ENCODE assay signal across 11 mouse cellular contexts in the genomic region with DNA sequence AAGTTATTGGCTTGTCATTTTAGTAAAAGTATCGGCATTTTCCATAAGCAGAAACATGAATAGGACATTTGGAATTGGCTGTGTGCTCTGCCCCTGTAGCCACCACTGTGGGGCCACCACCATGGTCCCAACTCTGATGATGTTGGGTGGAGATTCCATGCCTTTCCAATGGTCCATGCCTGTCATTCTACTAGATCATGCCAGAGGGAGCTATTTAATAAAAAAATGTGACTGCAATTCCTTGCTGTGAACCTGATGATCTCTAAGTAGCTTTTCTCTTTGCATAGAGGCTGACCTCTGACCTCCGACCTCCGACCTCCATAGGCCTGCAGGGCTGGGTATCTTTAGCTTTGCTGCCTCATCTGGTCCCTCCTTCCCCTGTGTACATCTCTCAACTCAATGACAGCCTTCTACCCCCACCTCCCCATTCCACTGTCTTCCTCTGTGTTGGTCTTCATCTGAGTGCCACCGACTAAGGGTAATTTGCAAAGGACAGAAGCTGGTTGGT. TPM values are rescaled to one million over a fixed set of nuclear protein-coding genes. Genes with fewer than 3 reads are reported as not detected.
DNase-seq lines count a peak whose midpoint lies in the region; ATAC-seq and TF ChIP-seq lines count a peak whose summit lies in the region.
"Had no signal": no experiment of that assay in that cellular context is flagged by ENCODE, and none has a peak within 500 bp of the region (broad histone marks: within the 10 kb centered on the region; RNA-seq: fewer than 3 reads in every experiment).

No protein-coding gene starts in this region.

- no peak for ATAC-seq in Patski

- H3K27me3 ChIP-seq in Patski, result peaks cover 12% of the 10 kb centered on the region
- H3K27me3 ChIP-seq: hindbrain, embryonic 15.5 days had no signal

- intact Hi-C loops in left cerebral cortex, postnatal 14 days (cut with DNase I), result no loop called here

- POLR2A ChIA-PET in Patski (lab: Charles Lee), result no interaction called here

- CTCF ChIA-PET in Patski (lab: Charles Lee), result interaction anchor here (3.2 kb wide), 1 partner anchor 367 kb away, joined by 17 read pairs; no protein-coding TSS in a partner anchor

- in situ Hi-C loops in Patski (cut with MboI; ENCODE audit: low pct_unique_long_range_greater_than_20kb), result loop anchor here (25.0 kb wide), 1 partner anchor 851 kb away; no protein-coding TSS in a partner anchor

- TF ChIP-seq CTCF in Patski (IDR thresholded peaks at IDR 0.05), result peak; percentile 60

- DNase-seq in heart, adult 11 months, result peak; percentile 79
- DNase-seq in heart, postnatal 4 days, result no peak
- DNase-seq in lung, postnatal 36 days, result peak; percentile 12
- no peak for DNase-seq in lung, adult 18-20 months
- no peak for DNase-seq in Patski (ENCODE audit: low read depth, low spot score)
- peak; percentile 6 to 12 for DNase-seq in kidney, postnatal 36 days
- no peak for DNase-seq in adrenal gland, adult 2 months
- DNase-seq in left cerebral cortex, postnatal 14 days (ENCODE audit: low spot score in 2 of 2), result no peak
- DNase-seq: layer of hippocampus, postnatal 36 days had no signal

RNA-seq across cellular contexts. Expression of a gene that starts 44.8 kb away (rescaled TPM):
- total RNA-seq in heart, postnatal 4 days (2021), result not detected
- polyA plus RNA-seq in Patski (2021), result not detected
- not detected for total RNA-seq in adrenal gland, adult 2 months (2021)
- polyA plus RNA-seq in adrenal gland, adult 2 months (2012; rRNA removed), result not detected in 2 replicates
- total RNA-seq in left cerebral cortex, postnatal 14 days (2021), result under 1 TPM; 0.15 to 0.42 TPM
- total RNA-seq: heart, adult 8-10 months had no signal

RNA-seq across cellular contexts. Expression of a gene that starts 53.5 kb away (rescaled TPM):
- 1 to 10 TPM; 2.7 to 2.9 TPM for total RNA-seq in heart, postnatal 4 days (2021)
- polyA plus RNA-seq in Patski (2021), result 7.0 TPM
- 10 to 100 TPM in 1 of 2 experiments, 1 to 10 TPM in 1; 8.4 to 12.4 TPM for total RNA-seq in adrenal gland, adult 2 months (2021)
- polyA plus RNA-seq in adrenal gland, adult 2 months (2012; rRNA removed), result 7.3 and 16.9 TPM in 2 replicates
- 1 to 10 TPM; 7.1 to 9.8 TPM for total RNA-seq in left cerebral cortex, postnatal 14 days (2021)

Comparison
In these comparisons a context has a peak if more than half of its experiments do, and no peak if none do; other contexts are left out.
1. DNase-seq: peak in heart, adult 11 months (single experiment), lung, postnatal 36 days (single experiment) and kidney, postnatal 36 days (2 of 2); none in heart, postnatal 4 days (single experiment), lung, adult 18-20 months (0 of 2), Patski (single experiment), adrenal gland, adult 2 months (single experiment) and left cerebral cortex, postnatal 14 days (0 of 2).